13 mouse cellular contexts compared by ENCODE assay signal in genomic region chr16:11198467-11198866, GRCm38 (mm10). TPM values are rescaled to one million over a fixed set of nuclear protein-coding genes. Genes with fewer than 3 reads are reported as not detected.
DNase-seq lines count a peak whose midpoint lies in the region; ATAC-seq and TF ChIP-seq lines count a peak whose summit lies in the region.
"Had no signal": no experiment of that assay in that cellular context is flagged by ENCODE, and none has a peak within 500 bp of the region (broad histone marks: within the 10 kb centered on the region; RNA-seq: fewer than 3 reads in every experiment).

No protein-coding gene starts in this region.

- intact Hi-C loops in gastrocnemius, postnatal 14 days (cut with DNase I; ENCODE audit: low total_unique reads) = no loop called here

- H3K4me1 ChIP-seq in ES-E14 (ENCODE audit: control insufficient read depth in 2 of 2, insufficient read depth in 2 of 2, low read length in 2 of 2, poor library complexity in 1 of 2) = peaks cover 0 to 4% of the 10 kb centered on the region in 2 experiments; a peak in 2 of 4 replicates
- peaks cover 5% of the 10 kb centered on the region; the same call in 1 of the 2 replicates for H3K4me1 ChIP-seq in limb, embryonic 14.5 days (ENCODE audit: control insufficient read depth, insufficient read depth, low read length)

- peaks cover 57% of the 10 kb centered on the region for H3K36me3 ChIP-seq in ES-E14 (ENCODE audit: control insufficient read depth, insufficient read depth, low read length, poor library complexity, severe bottlenecking)
- peaks cover 82% of the 10 kb centered on the region for H3K36me3 ChIP-seq in limb, embryonic 14.5 days (ENCODE audit: control insufficient read depth, insufficient read depth, low read length)

- in situ Hi-C loops in ES-E14 (cut with MboI; ENCODE audit: low sequenced_read_pairs in 2 of 2, unreplicated experiment in 2 of 2) = no loop called here

- H3K27me3 ChIP-seq in limb, embryonic 14.5 days (ENCODE audit: control insufficient read depth, insufficient read depth, low read length) = no peaks in the 10 kb centered on the region
- H3K27me3 ChIP-seq: embryonic facial prominence, embryonic 12.5 days; midbrain, embryonic 13.5 days had no signal

- DNase-seq in 3T3-L1 (ENCODE audit: low read depth, low spot score) (peak; percentile 98), ES-E14 (ENCODE audit: low read depth, low spot score) (peak; percentile 59)
- DNase-seq in embryo, embryonic 11.5 days (ENCODE audit: low read depth, low spot score) = peak; percentile 43
- DNase-seq in limb, embryonic 14.5 days (ENCODE audit: low spot score) = peak; percentile 43
- DNase-seq in gastrocnemius, postnatal 14 days = no peak
- no peak for DNase-seq in gastrocnemius, postnatal 4 days (ENCODE audit: low spot score in 2 of 2)
- DNase-seq: heart, postnatal 4 days; kidney, postnatal 14 days; spleen, adult 18-20 months; thymus, adult 2 months had no signal

- no peak overlapping the region for H3K4me2 ChIP-seq in limb, embryonic 14.5 days (replicated peaks; ENCODE audit: low read depth, low read length, severe bottlenecking)
- H3K4me2 ChIP-seq: embryonic facial prominence, embryonic 12.5 days; midbrain, embryonic 13.5 days had no signal

- no peak for TF ChIP-seq POLR2A in limb, embryonic 14.5 days (IDR thresholded peaks at IDR 0.05; ENCODE audit: borderline replicate concordance, extremely low read depth, insufficient read depth, insufficient read length)

- no peaks in the 10 kb centered on the region for H3K9me3 ChIP-seq in ES-E14 (ENCODE audit: control insufficient read depth, insufficient read depth, low read depth, low read length)
- H3K9me3 ChIP-seq in limb, embryonic 14.5 days (ENCODE audit: control insufficient read depth, low read length) = no peaks in the 10 kb centered on the region
- H3K9me3 ChIP-seq: embryonic facial prominence, embryonic 12.5 days; midbrain, embryonic 13.5 days had no signal

- H3K4me3 ChIP-seq in ES-E14 (ENCODE audit: insufficient read depth in 1 of 2, low read depth in 1 of 2, low read length in 2 of 2, poor library complexity in 1 of 2, severe bottlenecking in 1 of 2) = no peak overlapping the region
- H3K4me3 ChIP-seq in limb, embryonic 14.5 days (replicated peaks; ENCODE audit: low read length) = no peak overlapping the region
- H3K4me3 ChIP-seq: embryonic facial prominence, embryonic 12.5 days; midbrain, embryonic 13.5 days had no signal

- no peak for ATAC-seq in limb, embryonic 14.5 days (ENCODE audit: low FRiP score, low read depth)
- no peak for ATAC-seq in activated CD4-positive, CD25-positive, alpha-beta regulatory T cell, adult 4 months
- ATAC-seq: midbrain, embryonic 13.5 days had no signal

- WGBS in limb, embryonic 14.5 days = 16% methylated on average over 2 of the region's 2 CpGs

- no peak overlapping the region for H3K27ac ChIP-seq in ES-E14 (ENCODE audit: insufficient read depth, low read depth, low read length, poor library complexity, severe bottlenecking)
- no peak overlapping the region for H3K27ac ChIP-seq in limb, embryonic 14.5 days (replicated peaks; ENCODE audit: low read depth, low read length)
- H3K27ac ChIP-seq: embryonic facial prominence, embryonic 12.5 days; midbrain, embryonic 13.5 days had no signal

- no peak overlapping the region for H3K9ac ChIP-seq in ES-E14 (ENCODE audit: insufficient read depth, low read depth, low read length, poor library complexity, severe bottlenecking)
- no peak overlapping the region for H3K9ac ChIP-seq in limb, embryonic 14.5 days (ENCODE audit: low read depth, low read length, severe bottlenecking)
- H3K9ac ChIP-seq: embryonic facial prominence, embryonic 12.5 days; midbrain, embryonic 13.5 days had no signal

TF ChIP-seq in ES-E14, 5 proteins besides CTCF, POLR2A, EP300 and RAD21:
- TF ChIP-seq CHD2 (IDR thresholded peaks at IDR 0.05; ENCODE audit: low read depth, low read length) = no peak
- no peak for TF ChIP-seq ZNF384 (IDR thresholded peaks at IDR 0.05; ENCODE audit: low read depth, low read length)
- no peak for TF ChIP-seq HCFC1 (IDR thresholded peaks at IDR 0.05; ENCODE audit: borderline replicate concordance, insufficient read depth, low read length)
- no peak for TF ChIP-seq MAFK (IDR thresholded peaks at IDR 0.05; ENCODE audit: insufficient read depth, low read depth, low read length)
- no peak for TF ChIP-seq ZC3H11A (IDR thresholded peaks at IDR 0.05; ENCODE audit: borderline replicate concordance, low read depth, low read length)

RNA-seq across cellular contexts. Expression of gene Rsl1d1, which starts 4.7 kb away (rescaled TPM):
- total RNA-seq in ES-E14 (2012; rRNA removed) = 167 and 203 TPM in 2 replicates
- polyA plus RNA-seq in limb, embryonic 14.5 days (2012; rRNA removed) = 50.2 and 82.0 TPM in 2 replicates
- 176 and 181 TPM in 2 replicates for polyA plus RNA-seq in limb, embryonic 14.5 days (2014; fragmentation: Nextera tagmentation; extraction: Ambion mirVana)
- total RNA-seq in gastrocnemius, postnatal 14 days (2021) = 10 to 100 TPM; 51.2 to 61.8 TPM
- 10 to 100 TPM; 65.5 to 69.5 TPM for total RNA-seq in gastrocnemius, postnatal 4 days (2021)
- polyA plus RNA-seq in activated CD4-positive, CD25-positive, alpha-beta regulatory T cell, adult 4 months (2017; shearing (Covaris generic)) = 100 to 1,000 TPM; 186 to 201 TPM

RNA-seq across cellular contexts. Expression of gene Zc3h7a, which starts 22.3 kb away (rescaled TPM):
- 57.3 and 59.2 TPM in 2 replicates for total RNA-seq in ES-E14 (2012; rRNA removed)
- 191 and 218 TPM in 2 replicates for polyA plus RNA-seq in limb, embryonic 14.5 days (2012; rRNA removed)
- 94.9 and 105 TPM in 2 replicates for polyA plus RNA-seq in limb, embryonic 14.5 days (2014; fragmentation: Nextera tagmentation; extraction: Ambion mirVana)
- 10 to 100 TPM; 17.7 to 20.4 TPM for total RNA-seq in gastrocnemius, postnatal 14 days (2021)
- total RNA-seq in gastrocnemius, postnatal 4 days (2021) = 10 to 100 TPM; 50.3 to 67.3 TPM
- 100 to 1,000 TPM; 210 to 235 TPM for polyA plus RNA-seq in activated CD4-positive, CD25-positive, alpha-beta regulatory T cell, adult 4 months (2017; shearing (Covaris generic))

RNA-seq across cellular contexts. Expression of gene Gspt1, which starts 55.7 kb away (rescaled TPM):
- 76.1 and 89.8 TPM in 2 replicates for total RNA-seq in ES-E14 (2012; rRNA removed)
- polyA plus RNA-seq in limb, embryonic 14.5 days (2012; rRNA removed) = 57.3 and 69.9 TPM in 2 replicates
- polyA plus RNA-seq in limb, embryonic 14.5 days (2014; fragmentation: Nextera tagmentation; extraction: Ambion mirVana) = 96.0 and 98.1 TPM in 2 replicates
- total RNA-seq in gastrocnemius, postnatal 14 days (2021) = 10 to 100 TPM; 62.9 to 67.7 TPM
- total RNA-seq in gastrocnemius, postnatal 4 days (2021) = 10 to 100 TPM; 71.7 to 80.3 TPM
- 10 to 100 TPM; 40.4 to 44.2 TPM for polyA plus RNA-seq in activated CD4-positive, CD25-positive, alpha-beta regulatory T cell, adult 4 months (2017; shearing (Covaris generic))

Comparison
In these comparisons a context has a peak if more than half of its experiments do, and no peak if none do; other contexts are left out.
1. DNase-seq: peak in 3T3-L1 (single experiment), ES-E14 (single experiment), embryo, embryonic 11.5 days (single experiment) and limb, embryonic 14.5 days (single experiment); none in gastrocnemius, postnatal 14 days (single experiment) and gastrocnemius, postnatal 4 days (0 of 2).